Mouse (Mus musculus) embryonic facial prominence, embryonic 13.5 days (tissue): ENCODE measurements around the gene Rnf207. TPM values are rescaled to one million over a fixed set of nuclear protein-coding genes. Genes with fewer than 3 reads are reported as not detected.

Source experiments
- ATAC-seq: fragments of 200-750 bp; cut with Nextera tagmentation; 2 replicates; pipeline ENCODE4 v1.8.0; 2017; ENCODE audit warnings: low read depth; ENCODE audit not compliant: insufficient number of reproducible peaks, insufficient read depth, low FRiP score, low TSS enrichment
- H3K27ac ChIP-seq: fragments of 300-500 bp; sonication (generic); 2 replicates; pipeline ENCODE4 v1.5.1; 2015; ENCODE audit warnings: moderate library complexity, mild to moderate bottlenecking, inconsistent platforms
- H3K27me3 ChIP-seq: fragments of 300-500 bp; sonication (generic); 2 replicates; pipeline ENCODE4 v1.6.1; 2015; ENCODE audit warnings: mild to moderate bottlenecking, inconsistent platforms
- H3K36me3 ChIP-seq: fragments of 300-500 bp; sonication (generic); 2 replicates; pipeline ENCODE4 v1.6.1; 2015; ENCODE audit warnings: mild to moderate bottlenecking, inconsistent platforms
- H3K4me1 ChIP-seq: fragments of 300-500 bp; sonication (generic); 2 replicates; pipeline ENCODE4 v1.6.1; 2015; ENCODE audit warnings: inconsistent platforms
- H3K4me2 ChIP-seq: fragments of 300-500 bp; sonication (generic); 2 replicates; pipeline ENCODE4 v1.6.1; 2015; ENCODE audit warnings: moderate library complexity, mild to moderate bottlenecking, inconsistent platforms
- H3K4me3 ChIP-seq: fragments of 300-500 bp; sonication (generic); 2 replicates; pipeline ENCODE4 v1.5.1; 2015; ENCODE audit warnings: mild to moderate bottlenecking, inconsistent platforms
- H3K9ac ChIP-seq: fragments of 300-500 bp; sonication (generic); 2 replicates; pipeline ENCODE4 v1.6.1; 2015; ENCODE audit warnings: mild to moderate bottlenecking, inconsistent platforms
- H3K9me3 ChIP-seq: fragments of 300-500 bp; sonication (generic); 2 replicates; pipeline ENCODE4 v1.6.1; 2016; ENCODE audit warnings: inconsistent platforms
- WGBS: fragments of 180-500 bp; shearing (Covaris S2); methylation state at CpG from one replicate; pipeline ENCODE4 v1.1.7; 2015; ENCODE audit warnings: mixed read lengths; 5-methylcytosine and 5-hydroxymethylcytosine counted together
- polyA plus RNA-seq: library from polyadenylated mRNA; unstranded; fragments of >200 nt; fragmentation: Nextera tagmentation; extraction: Ambion mirVana; gene quantifications from 2 replicates; pipeline ENCODE4 v1.2.1, GENCODE M21; 2015

Rnf207 gene
- polyA plus RNA-seq, 1 experiment from 2014 or later: 1.3 TPM

GRCm38 (mm10) chr4:152303172-152303571 is 15.6 kb downstream of the Rnf207 start:
- no peaks in the 10 kb centered on the region for H3K27me3 ChIP-seq
- H3K9me3 ChIP-seq: no peaks in the 10 kb centered on the region
- ATAC-seq: no peak
- no peak overlapping the region for H3K27ac ChIP-seq
- peaks cover 9% of the 10 kb centered on the region for H3K4me1 ChIP-seq
- H3K4me2 ChIP-seq: no peak overlapping the region
- no peak overlapping the region for H3K4me3 ChIP-seq
- 88% methylated on average over 10 of the region's 10 CpGs for WGBS
- no peak overlapping the region for H3K9ac ChIP-seq
- H3K36me3 ChIP-seq: peaks cover 76% of the 10 kb centered on the region

DNA sequence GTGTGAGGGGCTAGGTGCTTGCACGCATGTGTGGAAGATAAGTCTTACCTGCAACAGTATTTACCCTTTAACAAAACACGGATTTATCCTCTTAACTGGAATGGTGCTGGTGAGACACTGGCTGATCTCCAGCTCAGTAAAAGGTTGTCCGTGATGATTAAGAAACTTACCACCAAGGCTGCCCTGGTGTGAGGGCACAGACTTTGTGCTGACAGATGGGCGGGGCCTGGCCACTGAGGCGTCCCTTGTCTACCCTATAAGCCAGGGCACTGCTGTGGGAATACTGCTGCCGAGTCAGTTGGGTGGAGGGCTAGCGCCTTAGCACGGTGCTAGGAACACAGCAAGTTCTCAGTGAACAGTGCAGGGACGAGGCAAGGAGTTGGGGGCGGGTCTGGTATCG is 16.8 kb downstream of the Rnf207 start:
- ATAC-seq: no peak
- WGBS: 77% methylated on average over 11 of the region's 11 CpGs
- no peak overlapping the region for H3K9ac ChIP-seq

DNA sequence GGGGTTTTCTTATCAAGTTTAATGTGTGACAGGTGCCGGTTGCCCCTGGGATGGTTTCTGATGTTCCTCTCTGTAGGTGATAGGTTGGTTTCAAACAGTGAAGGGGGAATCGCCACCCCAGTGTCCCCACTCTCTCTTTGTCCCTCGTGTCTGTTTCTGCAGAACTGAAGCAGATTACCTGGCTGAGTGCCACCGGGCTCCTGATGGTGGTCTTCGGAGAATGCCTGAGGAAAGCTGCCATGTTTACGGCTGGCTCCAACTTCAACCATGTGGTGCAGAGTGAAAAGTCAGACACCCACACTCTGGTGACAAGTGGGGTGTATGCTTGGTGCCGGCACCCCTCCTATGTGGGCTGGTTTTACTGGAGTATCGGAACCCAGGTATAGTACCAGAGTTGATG is 18.4 kb downstream of the Rnf207 start:
- Histone ChIP-seq H3K4me3 (no peak overlapping the region), H3K36me3 (peaks cover 60% of the 10 kb centered on the region), H3K9me3 (no peaks in the 10 kb centered on the region), H3K4me1 (peaks cover 18% of the 10 kb centered on the region), H3K27me3 (peaks cover 6% of the 10 kb centered on the region), H3K9ac (no peak overlapping the region), H3K27ac (no peak overlapping the region), H3K4me2 (no peak overlapping the region)
- no peak for ATAC-seq
- 92% methylated on average over 8 of the region's 8 CpGs for WGBS

More for the DNA sequence above, 16.8 kb downstream of the Rnf207 start:
- H3K9me3 ChIP-seq: no peaks in the 10 kb centered on the region
- no peak overlapping the region for H3K27ac ChIP-seq
- H3K4me3 ChIP-seq: no peak overlapping the region
- H3K4me2 ChIP-seq: no peak overlapping the region
- H3K4me1 ChIP-seq: peaks cover 13% of the 10 kb centered on the region
- peaks cover 74% of the 10 kb centered on the region for H3K36me3 ChIP-seq
- no peaks in the 10 kb centered on the region for H3K27me3 ChIP-seq

GRCm38 (mm10) chr4:152298836-152299235 is 20.0 kb downstream of the Rnf207 start:
- H3K36me3 ChIP-seq: peaks cover 45% of the 10 kb centered on the region
- peaks cover 18% of the 10 kb centered on the region for H3K4me1 ChIP-seq
- ATAC-seq: no peak
- H3K4me2 ChIP-seq: peak overlapping the region; percentile 96; the same call in 1 of the 2 replicates
- peak overlapping the region; percentile 98 for H3K9ac ChIP-seq
- WGBS: 79% methylated on average over 14 of the region's 14 CpGs
- no peaks in the 10 kb centered on the region for H3K9me3 ChIP-seq
- H3K4me3 ChIP-seq: peak overlapping the region; percentile 66; the same call in 1 of the 2 replicates
- H3K27ac ChIP-seq: no peak overlapping the region
- peaks cover 20% of the 10 kb centered on the region for H3K27me3 ChIP-seq

- H3K9me3 ChIP-seq: no peaks in the 10 kb centered on the region
- peaks cover 18% of the 10 kb centered on the region for H3K4me1 ChIP-seq
- WGBS: under 1% methylated on average over 115 of the region's 119 CpGs
- peak within 1 kb of the TSS; percentile 66 for H3K4me3 ChIP-seq
- H3K36me3 ChIP-seq: peaks cover 28% of the 10 kb centered on the region
- H3K4me2 ChIP-seq: peak within 1 kb of the TSS; percentile 96
- H3K9ac ChIP-seq: peak within 1 kb of the TSS; percentile 98
- peaks cover 37% of the 10 kb centered on the region for H3K27me3 ChIP-seq
- ATAC-seq: peak; percentile 92
- H3K27ac ChIP-seq: peak within 1 kb of the TSS; percentile 65
These were observed 21.6 kb downstream of the Rnf207 start, which contains the start of gene Icmt for GRCm38 (mm10) chr4:152296874-152297861. Gene Icmt (plus strand): TSS chr4:152297227.

DNA sequence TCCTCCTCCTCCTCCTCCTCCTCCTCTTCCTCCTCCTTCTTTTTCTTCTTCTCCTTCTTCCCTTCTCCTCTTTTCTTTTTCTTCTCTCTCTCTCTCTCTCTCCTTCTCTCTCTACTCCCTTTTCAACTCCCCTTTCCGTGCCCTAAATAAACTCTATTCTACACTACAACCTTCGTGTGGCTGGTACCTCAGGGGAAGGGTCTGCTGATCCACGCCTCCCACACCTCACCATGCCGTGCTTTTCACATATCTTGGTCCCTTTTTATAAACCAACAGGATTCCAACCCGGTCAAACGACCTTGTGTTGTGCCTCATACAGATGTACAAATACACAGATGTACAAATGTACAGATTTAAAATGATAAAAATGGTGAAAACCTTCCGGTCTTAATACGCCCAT is 22.4 kb downstream of the Rnf207 start:
- H3K9ac ChIP-seq: peak overlapping the region; percentile 73
- H3K9me3 ChIP-seq: no peaks in the 10 kb centered on the region
- H3K36me3 ChIP-seq: peaks cover 20% of the 10 kb centered on the region
- H3K27me3 ChIP-seq: peaks cover 44% of the 10 kb centered on the region
- peak overlapping the region; percentile 66 for H3K4me3 ChIP-seq
- H3K27ac ChIP-seq: 0 out of 2 replicates have a peak overlapping the region, but pooled peaks have one; percentile 28
- ATAC-seq: no peak
- H3K4me1 ChIP-seq: peaks cover 18% of the 10 kb centered on the region
- H3K4me2 ChIP-seq: peak overlapping the region; percentile 96
- 19% methylated on average over 8 of the region's 8 CpGs for WGBS

- no peaks in the 10 kb centered on the region for H3K9me3 ChIP-seq
- H3K36me3 ChIP-seq: peaks cover 16% of the 10 kb centered on the region
- no peak overlapping the region for H3K4me3 ChIP-seq
- H3K4me1 ChIP-seq: peaks cover 21% of the 10 kb centered on the region
- H3K4me2 ChIP-seq: no peak overlapping the region
- ATAC-seq: no peak
- 33% methylated on average over 4 of the region's 4 CpGs for WGBS
- H3K27me3 ChIP-seq: peaks cover 49% of the 10 kb centered on the region
- peak overlapping the region; percentile 21; the same call in 1 of the 2 replicates for H3K9ac ChIP-seq
- 0 out of 2 replicates have a peak overlapping the region, but pooled peaks have one; percentile 22 for H3K27ac ChIP-seq
These were observed 22.9 kb downstream of the Rnf207 start for GRCm38 (mm10) chr4:152295916-152296315.

DNA sequence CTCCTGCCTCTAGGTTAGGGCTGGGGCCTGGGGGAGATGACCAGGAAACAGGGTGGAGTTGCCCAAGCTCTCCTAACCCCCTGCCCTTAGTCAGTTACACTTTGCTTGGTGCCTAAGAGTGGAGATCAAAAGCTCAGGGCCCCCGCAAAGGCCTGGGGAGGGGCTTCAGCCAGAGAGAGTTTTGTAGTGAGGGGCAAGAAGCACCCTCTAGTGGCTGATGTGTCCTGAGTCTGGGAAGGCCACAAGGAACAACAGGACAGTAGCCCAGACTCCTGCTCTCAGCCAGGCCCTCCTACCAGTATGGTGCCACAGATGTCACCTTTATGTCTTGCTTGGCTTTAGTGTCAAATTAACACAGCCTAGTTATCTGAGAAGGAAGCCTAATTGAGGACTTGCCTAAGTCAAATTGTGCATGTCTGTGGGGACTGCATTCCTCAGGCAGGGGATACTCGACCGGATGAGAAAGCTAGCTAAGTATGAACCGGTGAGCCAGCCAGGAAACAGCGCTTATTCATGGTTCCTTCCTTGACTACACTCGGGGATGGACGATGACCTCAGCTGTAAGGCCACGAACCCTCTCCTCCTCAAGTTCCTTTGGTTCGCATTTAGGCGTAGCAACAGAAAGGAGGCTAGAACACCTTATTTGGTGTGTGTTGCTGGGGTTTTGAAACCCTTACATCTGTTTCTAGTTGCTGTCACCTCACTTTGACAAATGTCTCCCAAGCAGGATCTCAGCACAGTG is 24.4 kb downstream of the Rnf207 start:
- Histone ChIP-seq H3K9ac (no peak overlapping the region), H3K36me3 (0 out of 2 replicates have a peak, but pooled peaks cover under 1% of the 10 kb centered on the region), H3K27ac (no peak overlapping the region), H3K4me2 (no peak overlapping the region), H3K9me3 (no peaks in the 10 kb centered on the region), H3K4me1 (peaks cover 34% of the 10 kb centered on the region), H3K4me3 (no peak overlapping the region), H3K27me3 (peaks cover 64% of the 10 kb centered on the region)
- no peak for ATAC-seq
- WGBS: 42% methylated on average over 10 of the region's 10 CpGs

- peaks cover 82% of the 10 kb centered on the region for H3K27me3 ChIP-seq
- no peaks in the 10 kb centered on the region for H3K36me3 ChIP-seq
- no peak overlapping the region for H3K27ac ChIP-seq
These were observed 26.6 kb downstream of the Rnf207 start for GRCm38 (mm10) chr4:152292102-152292765.

GRCm38 (mm10) chr4:152291562-152291961 is 27.2 kb downstream of the Rnf207 start, which contains the start of gene Hes3:
Gene Hes3 (minus strand): TSS chr4:152291662.
- H3K9me3 ChIP-seq: 0 out of 2 replicates have a peak, but pooled peaks cover 3% of the 10 kb centered on the region
- peaks cover 24% of the 10 kb centered on the region for H3K4me1 ChIP-seq
- no peak for ATAC-seq
- no peak within 1 kb of the TSS for H3K27ac ChIP-seq
- H3K36me3 ChIP-seq: no peaks in the 10 kb centered on the region
- H3K9ac ChIP-seq: peak within 1 kb of the TSS; percentile 62; the same call in 1 of the 2 replicates
- peak within 1 kb of the TSS; percentile 65 for H3K4me2 ChIP-seq
- peak within 1 kb of the TSS; percentile 38 for H3K4me3 ChIP-seq
- 20% methylated on average over 6 of the region's 6 CpGs for WGBS
- peaks cover 89% of the 10 kb centered on the region for H3K27me3 ChIP-seq

More at GRCm38 (mm10) chr4:152292102-152292765, 26.6 kb downstream of the Rnf207 start:
- Histone ChIP-seq H3K4me2 (no peak overlapping the region), H3K4me1 (peaks cover 21% of the 10 kb centered on the region), H3K9ac (no peak overlapping the region), H3K9me3 (0 out of 2 replicates have a peak, but pooled peaks cover 3% of the 10 kb centered on the region), H3K4me3 (no peak overlapping the region)
- no peak for ATAC-seq
- 18% methylated on average over 12 of the region's 12 CpGs for WGBS
